Mouse (Mus musculus): ENCODE results near the gene Ank2. TPM values are rescaled to one million over a fixed set of nuclear protein-coding genes. Genes with fewer than 3 reads are reported as not detected.
"Not testable (repeated sequence)": the region's sequence is repeated elsewhere in the genome, so short reads cannot be mapped to it uniquely, and the experiment has no call there.

Ank2 gene
- total RNA-seq, 2 experiments from 2014 or later: 969 to 1,019 TPM

DNA sequence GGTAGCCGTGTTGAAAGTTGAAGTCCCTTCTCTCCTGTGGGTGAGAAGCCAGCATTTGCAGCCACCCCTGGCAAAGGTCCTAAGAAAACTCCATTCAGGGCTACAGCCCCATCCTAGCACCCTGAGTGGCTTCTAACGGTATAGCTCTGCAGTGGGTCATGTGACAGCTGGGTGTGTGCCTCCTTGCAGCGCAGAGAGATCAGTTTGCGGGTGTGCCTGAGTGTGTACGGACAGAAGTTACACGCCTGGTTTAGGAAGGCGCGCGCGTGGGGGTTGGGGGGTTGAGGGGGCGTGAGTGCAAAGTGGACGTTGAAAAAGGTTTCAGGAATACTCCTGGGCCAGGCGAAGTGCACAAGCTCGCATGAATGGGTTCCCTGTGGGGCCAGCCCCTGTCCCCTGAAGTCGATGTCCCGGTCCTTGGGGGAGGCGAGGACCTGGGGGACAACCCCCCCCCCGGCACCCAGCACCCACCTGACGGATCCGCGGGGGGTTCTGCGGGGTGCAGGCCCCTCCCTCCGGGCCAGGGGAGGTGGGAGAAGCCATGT is 881 bp downstream of the Ank2 start:
- DNase-seq (ENCODE audit: low spot score in 2 of 2): peak; percentile 27 to 53
- intact Hi-C loops (cut with DNase I): no loop called here

DNA sequence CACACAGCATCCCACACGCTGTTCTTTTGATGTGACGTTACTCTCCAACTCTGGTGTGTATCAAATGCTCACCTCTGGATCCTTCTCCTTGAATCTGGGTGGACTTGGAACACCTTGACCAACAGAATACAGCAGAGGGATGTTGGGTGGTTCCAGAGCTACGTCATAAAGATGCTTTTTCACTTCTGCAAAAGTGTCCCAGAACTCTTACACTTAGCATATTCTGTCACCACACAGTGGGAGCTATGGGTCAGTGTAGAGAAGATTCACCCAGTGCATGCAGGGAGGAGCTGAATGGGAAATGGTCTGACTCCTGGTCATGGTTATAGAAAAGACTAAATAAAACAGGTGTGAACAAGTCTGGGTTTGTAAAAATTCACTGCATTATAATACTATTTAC is 6.5 kb downstream of the Ank2 start:
- intact Hi-C loops (cut with DNase I): no loop called here
- no peak for DNase-seq (ENCODE audit: low spot score in 2 of 2)

- intact Hi-C loops (cut with DNase I): no loop called here
- peak; percentile 37 to 54 for DNase-seq (ENCODE audit: low spot score in 2 of 2)
These were observed 11.8 kb downstream of the Ank2 start for GRCm38 (mm10) chr3:127487302-127487701.

- DNase-seq (ENCODE audit: low spot score in 2 of 2): peak; percentile 60 to 67
- intact Hi-C loops (cut with DNase I): no loop called here
These were observed 14.0 kb downstream of the Ank2 start for GRCm38 (mm10) chr3:127485174-127485573.

- no peak for DNase-seq (ENCODE audit: low spot score in 2 of 2)
- intact Hi-C loops (cut with DNase I): no loop called here
These were observed 17.5 kb downstream of the Ank2 start for GRCm38 (mm10) chr3:127481658-127482057.

DNA sequence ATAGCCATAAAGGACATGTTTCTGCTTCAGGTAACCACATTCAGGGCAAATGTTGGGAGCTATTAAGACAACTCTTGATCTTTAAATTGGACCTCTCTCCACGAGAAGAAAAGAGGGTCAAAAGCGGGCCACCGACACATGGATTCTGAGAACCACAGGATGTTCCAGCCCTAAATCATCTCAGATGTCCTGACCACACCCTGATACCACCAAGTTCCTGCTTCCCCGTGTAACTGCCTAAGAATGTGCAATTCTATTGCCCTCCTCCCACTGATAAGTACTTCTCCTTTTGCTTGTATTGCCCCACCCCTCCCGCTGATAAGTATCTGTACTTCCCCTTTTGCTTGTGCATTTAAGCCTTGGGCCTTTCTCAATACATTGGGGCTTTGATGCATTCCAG is 18.8 kb downstream of the Ank2 start:
- intact Hi-C loops (cut with DNase I); DNase-seq (ENCODE audit: low spot score in 2 of 2): not testable (repeated sequence)

DNA sequence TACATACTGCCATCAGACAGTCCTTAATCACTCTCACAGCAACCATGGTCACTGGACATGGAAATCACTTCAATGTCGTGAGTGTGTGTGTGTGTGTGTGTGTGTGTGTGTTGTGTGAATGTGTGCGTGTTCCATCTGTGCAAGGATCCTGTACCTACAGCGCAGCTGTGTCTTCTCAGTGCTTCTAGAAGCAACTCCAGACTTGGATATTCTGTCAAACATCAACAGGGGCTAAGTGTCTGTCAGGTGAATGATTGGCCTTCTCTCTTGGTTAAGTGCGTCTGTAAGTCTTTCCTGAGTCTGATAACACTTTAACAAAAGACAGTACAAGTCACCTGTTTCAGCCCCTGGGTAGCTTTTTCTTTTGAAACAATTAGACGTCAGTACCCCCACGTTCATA is 25.0 kb downstream of the Ank2 start:
- no peak for DNase-seq (ENCODE audit: low spot score in 2 of 2)
- intact Hi-C loops (cut with DNase I): no loop called here

DNA sequence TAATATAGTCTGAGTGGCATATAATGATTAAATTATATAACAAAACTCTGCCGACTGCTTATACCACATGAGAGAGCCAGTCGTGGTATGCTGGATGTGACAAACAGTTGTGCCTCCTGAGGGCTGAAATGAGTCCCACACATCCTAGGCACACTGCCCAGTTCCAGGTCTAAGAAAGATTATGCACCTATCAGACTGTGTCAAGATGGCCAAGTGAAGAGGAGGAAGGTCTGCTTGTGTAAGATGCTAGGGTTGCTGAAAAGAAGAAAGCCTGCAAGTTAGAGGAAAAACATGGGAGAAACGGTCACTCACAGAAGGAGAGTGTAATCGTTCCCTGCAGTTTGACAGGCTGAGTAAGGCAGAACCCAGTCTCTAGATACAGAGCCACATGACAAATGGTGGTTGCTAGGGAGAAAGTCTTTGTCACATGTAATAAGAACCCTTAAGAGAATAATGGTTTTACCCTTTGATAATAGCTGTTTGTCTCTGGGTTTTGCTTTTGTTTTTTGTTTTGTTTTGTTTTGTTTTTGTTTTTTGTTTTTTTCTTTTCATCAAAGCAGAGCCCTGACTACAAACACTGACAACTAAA is 29.9 kb downstream of the Ank2 start:
- no peak for DNase-seq (ENCODE audit: low spot score in 2 of 2)
- intact Hi-C loops (cut with DNase I): no loop called here

GRCm38 (mm10) chr3:127468569-127468968 is 30.6 kb downstream of the Ank2 start:
- intact Hi-C loops (cut with DNase I): no loop called here
- no peak for DNase-seq (ENCODE audit: low spot score in 2 of 2)

DNA sequence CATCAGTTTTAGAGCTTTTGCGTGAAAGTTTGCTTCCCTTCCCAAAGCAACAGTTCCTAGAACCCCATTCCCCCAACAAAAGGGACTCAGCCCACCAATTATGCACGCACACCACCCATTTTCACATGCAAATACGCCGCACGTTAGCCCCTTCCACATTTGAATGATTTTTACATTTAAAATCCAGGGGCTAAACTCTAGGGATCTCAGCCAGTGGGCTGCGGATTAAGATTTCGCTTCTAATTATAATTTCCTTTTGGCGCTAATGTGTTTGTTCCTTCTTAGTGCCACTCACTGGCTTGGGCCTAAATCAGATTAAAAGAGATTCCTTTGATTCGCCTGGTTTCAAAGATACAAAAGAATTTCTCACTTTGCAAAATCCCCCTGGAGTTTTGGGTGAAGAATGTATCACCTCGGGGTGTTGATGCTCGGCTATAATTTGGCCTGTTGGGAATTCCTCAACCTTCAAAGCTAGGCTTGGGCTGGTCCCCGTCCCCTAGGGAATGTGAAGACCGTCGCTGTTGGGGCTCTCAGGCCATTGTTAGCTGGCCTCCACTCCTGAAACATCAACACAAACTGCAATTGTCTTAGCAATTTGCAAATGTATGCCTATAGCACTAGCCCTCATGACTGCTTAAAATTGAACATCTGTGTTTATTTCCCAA is 35.2 kb downstream of the Ank2 start:
- DNase-seq (ENCODE audit: low spot score in 2 of 2): no peak
- intact Hi-C loops (cut with DNase I): no loop called here

DNA sequence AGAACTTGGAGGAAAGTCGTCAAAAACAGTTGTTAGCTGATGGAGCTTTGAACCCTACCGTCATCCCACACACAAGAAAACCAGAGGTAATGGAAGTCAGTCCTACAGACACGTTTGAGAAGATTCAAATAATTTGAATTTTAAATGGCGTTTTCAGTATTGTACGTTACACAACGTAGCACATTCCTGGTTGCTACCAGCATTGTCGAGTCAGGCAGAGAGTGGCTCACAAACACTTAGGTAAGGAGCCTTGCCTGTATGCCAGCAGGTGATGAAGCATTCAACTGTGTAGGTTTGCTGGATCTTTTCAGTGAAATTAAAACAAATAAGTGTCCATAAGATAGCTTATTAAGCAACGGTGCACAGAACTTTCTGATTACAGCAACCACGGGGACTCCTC is 36.0 kb downstream of the Ank2 start:
- no peak for DNase-seq (ENCODE audit: low spot score in 2 of 2)
- intact Hi-C loops (cut with DNase I): no loop called here

- no peak for DNase-seq (ENCODE audit: low spot score in 2 of 2)
- intact Hi-C loops (cut with DNase I): no loop called here
These were observed 36.7 kb downstream of the Ank2 start for GRCm38 (mm10) chr3:127462413-127462812.

GRCm38 (mm10) chr3:127460891-127461437 is 38.2 kb downstream of the Ank2 start:
- no peak for DNase-seq (ENCODE audit: low spot score in 2 of 2)
- intact Hi-C loops (cut with DNase I): no loop called here

DNA sequence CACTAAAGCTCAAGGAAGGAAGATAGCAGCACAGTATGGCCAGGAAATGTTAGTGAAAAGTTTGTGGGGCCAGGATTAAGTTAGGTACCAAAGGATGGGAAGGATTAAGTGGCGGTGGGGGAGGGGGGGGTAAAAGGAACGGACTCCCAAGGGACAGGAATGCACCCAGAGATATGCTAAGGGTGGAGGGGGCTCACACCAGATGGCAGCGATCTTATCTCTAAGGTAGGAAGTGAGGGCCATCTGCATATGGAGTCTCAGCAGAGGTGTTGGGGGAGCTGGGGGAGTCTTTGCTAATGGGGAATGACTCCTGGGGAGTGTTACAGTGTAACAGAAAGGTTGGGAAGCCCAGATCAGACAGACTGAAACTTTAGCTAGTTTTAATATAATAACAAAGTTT is 39.3 kb downstream of the Ank2 start:
- DNase-seq (ENCODE audit: low spot score in 2 of 2): no peak
- intact Hi-C loops (cut with DNase I): no loop called here

DNA sequence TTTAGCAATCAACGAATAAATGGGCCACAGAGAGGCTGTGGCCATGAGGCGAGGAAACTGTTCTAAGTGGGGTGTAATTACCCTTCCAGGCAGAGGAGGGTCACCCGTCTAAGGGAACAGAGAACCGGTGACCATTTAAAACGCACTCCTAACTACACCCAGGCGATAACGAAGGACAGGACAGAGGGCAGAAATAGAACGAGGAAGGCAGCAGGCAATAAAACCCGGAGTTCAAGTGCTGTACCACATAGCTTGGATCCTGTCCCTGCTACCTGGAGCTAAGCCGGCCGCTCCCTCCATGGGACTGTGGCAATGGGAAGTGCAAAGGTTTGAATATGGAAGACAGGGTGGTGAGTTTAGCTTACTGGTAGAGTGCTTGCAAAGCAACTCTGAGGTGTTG is 40.2 kb downstream of the Ank2 start:
- intact Hi-C loops (cut with DNase I): no loop called here

DNA sequence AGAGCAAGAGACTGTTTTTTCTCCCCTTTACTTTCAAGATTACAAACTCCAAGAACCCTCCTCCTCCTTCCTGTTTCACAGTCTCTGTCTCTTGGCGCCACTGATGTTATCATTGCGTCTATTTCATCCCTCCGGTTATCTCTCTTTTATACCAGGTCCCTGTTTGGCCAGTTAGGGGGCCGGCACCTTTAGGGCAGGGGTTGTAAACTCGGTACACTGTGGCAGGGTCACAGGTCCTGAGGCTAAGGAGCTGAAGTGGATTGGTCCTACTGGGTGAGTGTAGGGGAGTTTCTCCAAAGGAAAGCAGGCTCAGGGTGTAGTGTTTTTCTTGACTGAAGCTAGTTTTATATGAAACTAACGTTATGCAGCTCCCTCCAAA is 40.7 kb downstream of the Ank2 start:
- no peak for DNase-seq (ENCODE audit: low spot score in 2 of 2)
- intact Hi-C loops (cut with DNase I): no loop called here

More for the DNA sequence above, 40.2 kb downstream of the Ank2 start:
- DNase-seq (ENCODE audit: low spot score in 2 of 2): no peak

DNA sequence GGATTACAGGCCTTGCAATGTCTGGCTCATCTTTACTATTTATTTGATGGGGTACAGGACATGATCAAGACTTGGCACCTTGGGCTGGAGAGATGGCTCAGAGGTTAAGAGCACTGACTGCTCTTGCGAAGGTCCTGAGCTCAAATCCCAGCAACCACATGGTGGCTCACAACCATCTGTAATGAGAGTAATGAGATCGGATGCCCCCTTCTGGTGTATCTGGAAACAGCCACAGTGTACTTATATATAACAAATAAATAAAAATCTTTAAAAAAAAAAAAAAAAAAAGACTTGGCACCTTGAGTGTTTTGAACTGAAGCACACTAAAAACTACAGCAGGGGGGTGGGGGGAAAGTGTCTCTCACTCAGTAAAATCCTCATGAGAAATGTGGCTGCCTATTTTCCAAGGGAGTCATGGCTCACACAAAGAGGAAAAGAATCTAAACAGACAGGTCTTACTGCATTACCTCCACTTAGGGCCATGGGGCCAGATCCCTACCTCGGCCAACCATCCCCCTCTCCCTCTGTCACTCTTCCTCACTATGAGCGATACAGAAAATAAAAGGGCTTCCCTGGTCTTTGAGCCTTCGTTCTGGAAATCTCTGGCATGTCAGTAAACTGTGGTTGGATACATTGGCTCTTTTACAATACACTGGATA is 41.3 kb downstream of the Ank2 start:
- no peak for DNase-seq (ENCODE audit: low spot score in 2 of 2)
- intact Hi-C loops (cut with DNase I): no loop called here

DNA sequence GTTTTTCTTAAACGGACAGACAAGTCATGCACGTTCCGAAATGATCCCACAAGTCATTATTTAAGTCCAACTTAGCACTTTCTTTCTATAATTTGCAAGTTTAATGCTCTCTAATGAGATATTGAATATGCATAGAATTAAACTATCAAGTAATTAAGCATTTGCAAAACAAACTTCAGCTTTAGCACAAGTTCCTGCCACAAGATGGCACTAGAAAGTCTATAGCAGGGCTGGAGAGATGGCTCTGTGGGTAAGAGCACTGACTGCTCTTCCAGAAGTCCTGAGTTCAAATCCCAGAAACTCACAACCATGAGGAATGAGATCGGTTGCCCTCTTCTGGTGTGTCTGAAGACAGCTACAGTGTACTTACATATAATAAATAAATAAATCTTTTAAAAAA is 45.4 kb downstream of the Ank2 start:
- intact Hi-C loops (cut with DNase I): loop anchor here (5.0 kb wide), 1 partner anchor 99 kb away; the partner anchor contains the start of genes Larp7 and Zgrf1
- DNase-seq (ENCODE audit: low spot score in 2 of 2): peak; percentile 14 to 22

GRCm38 (mm10) chr3:127453254-127453653 is 45.9 kb downstream of the Ank2 start:
- no peak for DNase-seq (ENCODE audit: low spot score in 2 of 2)
- intact Hi-C loops (cut with DNase I): loop anchor here (5.0 kb wide), 1 partner anchor 99 kb away; the partner anchor contains the start of genes Larp7 and Zgrf1

DNA sequence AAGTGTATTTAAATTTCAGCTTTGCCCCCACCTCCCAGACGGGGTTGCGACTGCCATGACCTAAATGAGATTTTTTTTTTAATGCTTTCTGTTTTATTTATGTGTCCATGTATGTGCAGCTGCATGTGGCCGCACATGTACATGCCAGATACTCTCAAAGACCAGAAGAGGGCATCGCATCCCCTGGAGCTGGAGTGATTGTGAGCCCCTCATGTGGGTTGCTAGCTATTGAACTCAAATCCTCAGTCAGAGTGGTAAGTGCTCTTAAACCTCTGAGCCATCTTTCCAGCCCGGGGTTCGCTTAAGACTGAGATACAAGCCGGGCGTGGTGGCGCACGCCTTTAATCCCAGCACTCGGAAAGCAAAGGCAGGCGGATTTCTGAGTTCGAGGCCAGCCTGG is 46.9 kb downstream of the Ank2 start:
- DNase-seq (ENCODE audit: low spot score in 2 of 2): no peak
- intact Hi-C loops (cut with DNase I): loop anchor here (5.0 kb wide), 1 partner anchor 100 kb away; the partner anchor contains the start of genes Larp7 and Zgrf1
